Mouse (Mus musculus): Measurements from ENCODE around the gene Rnf213. TPM values are rescaled to one million over a fixed set of nuclear protein-coding genes. Genes with fewer than 3 reads are reported as not detected.

The Rnf213 gene
- polyA plus RNA-seq, 1 experiment from 2014 or later: 3.2 TPM

GRCm38 (mm10) chr11:119442199-119442598, 49.3 kb downstream of the Rnf213 start:
- Histone ChIP-seq H3K4me2 (ENCODE audit: low read length) (no peak overlapping the region), H3K27ac (replicated peaks; ENCODE audit: low read depth, low read length) (no peak overlapping the region), H3K4me1 (ENCODE audit: control insufficient read depth, insufficient read depth, low read length) (no peaks in the 10 kb centered on the region), H3K4me3 (replicated peaks; ENCODE audit: low read depth, low read length) (no peak overlapping the region), H3K27me3 (ENCODE audit: control insufficient read depth, insufficient read depth, low read length) (no peaks in the 10 kb centered on the region), H3K9ac (replicated peaks; ENCODE audit: low read length) (no peak overlapping the region), H3K9me3 (ENCODE audit: control insufficient read depth, low read length) (no peaks in the 10 kb centered on the region), H3K36me3 (ENCODE audit: control insufficient read depth, insufficient read depth, low read length) (no peaks in the 10 kb centered on the region)
- ATAC-seq (ENCODE audit: low FRiP score, low TSS enrichment) (no peak), DNase-seq (no peak)
- WGBS: 90% methylated on average over 8 of the region's 8 CpGs

- H3K9ac ChIP-seq (replicated peaks; ENCODE audit: low read length): no peak overlapping the region
- H3K4me2 ChIP-seq (ENCODE audit: low read length): no peak overlapping the region
- no peaks in the 10 kb centered on the region for H3K27me3 ChIP-seq (ENCODE audit: control insufficient read depth, insufficient read depth, low read length)
- no peaks in the 10 kb centered on the region for H3K36me3 ChIP-seq (ENCODE audit: control insufficient read depth, insufficient read depth, low read length)
- no peaks in the 10 kb centered on the region for H3K9me3 ChIP-seq (ENCODE audit: control insufficient read depth, low read length)
- no peak for ATAC-seq (ENCODE audit: low FRiP score, low TSS enrichment)
- no peaks in the 10 kb centered on the region for H3K4me1 ChIP-seq (ENCODE audit: control insufficient read depth, insufficient read depth, low read length)
- 93% methylated on average over 9 of the region's 9 CpGs for WGBS
- no peak overlapping the region for H3K4me3 ChIP-seq (replicated peaks; ENCODE audit: low read depth, low read length)
- H3K27ac ChIP-seq (replicated peaks; ENCODE audit: low read depth, low read length): no peak overlapping the region
- DNase-seq: no peak
Observed at GRCm38 (mm10) chr11:119443442-119443841, 50.5 kb downstream of the Rnf213 start.

GRCm38 (mm10) chr11:119456097-119456496, 63.2 kb downstream of the Rnf213 start:
- ATAC-seq (ENCODE audit: low FRiP score, low TSS enrichment) (no peak), DNase-seq (no peak)
- 81% methylated on average over 4 of the region's 4 CpGs for WGBS
- no peaks in the 10 kb centered on the region for H3K4me1 ChIP-seq (ENCODE audit: control insufficient read depth, insufficient read depth, low read length)
- H3K27me3 ChIP-seq (ENCODE audit: control insufficient read depth, insufficient read depth, low read length): no peaks in the 10 kb centered on the region
- H3K27ac ChIP-seq (replicated peaks; ENCODE audit: low read depth, low read length): no peak overlapping the region
- H3K9me3 ChIP-seq (ENCODE audit: control insufficient read depth, low read length): no peaks in the 10 kb centered on the region
- no peak overlapping the region for H3K4me2 ChIP-seq (ENCODE audit: low read length)
- H3K4me3 ChIP-seq (replicated peaks; ENCODE audit: low read depth, low read length): no peak overlapping the region
- H3K36me3 ChIP-seq (ENCODE audit: control insufficient read depth, insufficient read depth, low read length): no peaks in the 10 kb centered on the region
- H3K9ac ChIP-seq (replicated peaks; ENCODE audit: low read length): no peak overlapping the region

- Histone ChIP-seq H3K27ac (replicated peaks; ENCODE audit: low read depth, low read length) (no peak overlapping the region), H3K4me2 (ENCODE audit: low read length) (no peak overlapping the region), H3K9me3 (ENCODE audit: control insufficient read depth, low read length) (no peaks in the 10 kb centered on the region), H3K4me1 (ENCODE audit: control insufficient read depth, insufficient read depth, low read length) (no peaks in the 10 kb centered on the region), H3K27me3 (ENCODE audit: control insufficient read depth, insufficient read depth, low read length) (no peaks in the 10 kb centered on the region), H3K4me3 (replicated peaks; ENCODE audit: low read depth, low read length) (no peak overlapping the region), H3K36me3 (ENCODE audit: control insufficient read depth, insufficient read depth, low read length) (no peaks in the 10 kb centered on the region), H3K9ac (replicated peaks; ENCODE audit: low read length) (no peak overlapping the region)
- ATAC-seq (ENCODE audit: low FRiP score, low TSS enrichment) (no peak), DNase-seq (no peak)
- 95% methylated on average over 4 of the region's 4 CpGs for WGBS
Observed at GRCm38 (mm10) chr11:119477876-119478275, 85.0 kb downstream of the Rnf213 start.

- H3K9me3 ChIP-seq (ENCODE audit: control insufficient read depth, low read length): no peaks in the 10 kb centered on the region
- H3K4me3 ChIP-seq (replicated peaks; ENCODE audit: low read depth, low read length): peak within 1 kb of the TSS; percentile 82
- H3K9ac ChIP-seq (replicated peaks; ENCODE audit: low read length): peak within 1 kb of the TSS; percentile 85
- peak within 1 kb of the TSS; percentile 91 for H3K4me2 ChIP-seq (ENCODE audit: low read length)
- peaks cover 16% of the 10 kb centered on the region for H3K4me1 ChIP-seq (ENCODE audit: control insufficient read depth, insufficient read depth, low read length)
- ATAC-seq (ENCODE audit: low FRiP score, low TSS enrichment) (peak; percentile 96), DNase-seq (peak; percentile 100)
- 0 out of 2 replicates have a peak, but pooled peaks cover 4% of the 10 kb centered on the region for H3K36me3 ChIP-seq (ENCODE audit: control insufficient read depth, insufficient read depth, low read length)
- H3K27me3 ChIP-seq (ENCODE audit: control insufficient read depth, insufficient read depth, low read length): no peaks in the 10 kb centered on the region
- H3K27ac ChIP-seq (replicated peaks; ENCODE audit: low read depth, low read length): peak within 1 kb of the TSS; percentile 96
- under 1% methylated on average over 66 of the region's 66 CpGs for WGBS
Observed at GRCm38 (mm10) chr11:119490861-119491689, 98.2 kb downstream of the Rnf213 start, which contains the start of gene Endov. Endov (plus strand) TSS chr11:119491347.

GRCm38 (mm10) chr11:119491690-119492087, 98.8 kb downstream of the Rnf213 start:
- Histone ChIP-seq H3K36me3 (ENCODE audit: control insufficient read depth, insufficient read depth, low read length) (0 out of 2 replicates have a peak, but pooled peaks cover 4% of the 10 kb centered on the region), H3K9ac (replicated peaks; ENCODE audit: low read length) (peak overlapping the region; percentile 85), H3K27ac (replicated peaks; ENCODE audit: low read depth, low read length) (peak overlapping the region; percentile 96), H3K4me3 (replicated peaks; ENCODE audit: low read depth, low read length) (peak overlapping the region; percentile 82), H3K4me1 (ENCODE audit: control insufficient read depth, insufficient read depth, low read length) (peaks cover 16% of the 10 kb centered on the region), H3K27me3 (ENCODE audit: control insufficient read depth, insufficient read depth, low read length) (no peaks in the 10 kb centered on the region), H3K9me3 (ENCODE audit: control insufficient read depth, low read length) (no peaks in the 10 kb centered on the region), H3K4me2 (ENCODE audit: low read length) (peak overlapping the region; percentile 91)
- no peak for ATAC-seq (ENCODE audit: low FRiP score, low TSS enrichment)
- no peak for DNase-seq
- WGBS: 8% methylated on average over 27 of the region's 27 CpGs

- Histone ChIP-seq H3K9ac (replicated peaks; ENCODE audit: low read length) (no peak overlapping the region), H3K4me3 (replicated peaks; ENCODE audit: low read depth, low read length) (peak overlapping the region; percentile 82; the same call in 1 of the 2 replicates), H3K27me3 (ENCODE audit: control insufficient read depth, insufficient read depth, low read length) (no peaks in the 10 kb centered on the region), H3K36me3 (ENCODE audit: control insufficient read depth, insufficient read depth, low read length) (0 out of 2 replicates have a peak, but pooled peaks cover 4% of the 10 kb centered on the region), H3K9me3 (ENCODE audit: control insufficient read depth, low read length) (no peaks in the 10 kb centered on the region), H3K4me2 (ENCODE audit: low read length) (peak overlapping the region; percentile 91), H3K4me1 (ENCODE audit: control insufficient read depth, insufficient read depth, low read length) (peaks cover 16% of the 10 kb centered on the region), H3K27ac (replicated peaks; ENCODE audit: low read depth, low read length) (no peak overlapping the region)
- DNase-seq (no peak), ATAC-seq (ENCODE audit: low FRiP score, low TSS enrichment) (no peak)
- WGBS: 92% methylated on average over 6 of the region's 6 CpGs
Observed at GRCm38 (mm10) chr11:119492830-119493229, 99.9 kb downstream of the Rnf213 start.

- ATAC-seq (ENCODE audit: low FRiP score, low TSS enrichment) (no peak), DNase-seq (no peak)
- WGBS: 88% methylated on average over 4 of the region's 4 CpGs
Observed at GRCm38 (mm10) chr11:119493516-119493915, 100.6 kb downstream of the Rnf213 start.

GRCm38 (mm10) chr11:119496147-119496546, 103.2 kb downstream of the Rnf213 start:
- Histone ChIP-seq H3K4me2 (ENCODE audit: low read length) (no peak overlapping the region), H3K9me3 (ENCODE audit: control insufficient read depth, low read length) (no peaks in the 10 kb centered on the region), H3K27ac (replicated peaks; ENCODE audit: low read depth, low read length) (no peak overlapping the region), H3K4me3 (replicated peaks; ENCODE audit: low read depth, low read length) (no peak overlapping the region), H3K27me3 (ENCODE audit: control insufficient read depth, insufficient read depth, low read length) (no peaks in the 10 kb centered on the region), H3K36me3 (ENCODE audit: control insufficient read depth, insufficient read depth, low read length) (peaks cover 23% of the 10 kb centered on the region), H3K9ac (replicated peaks; ENCODE audit: low read length) (no peak overlapping the region), H3K4me1 (ENCODE audit: control insufficient read depth, insufficient read depth, low read length) (peaks cover 11% of the 10 kb centered on the region)
- DNase-seq: no peak
- ATAC-seq (ENCODE audit: low FRiP score, low TSS enrichment): no peak
- WGBS: 94% methylated on average over 5 of the region's 5 CpGs

More at GRCm38 (mm10) chr11:119493516-119493915, 100.6 kb downstream of the Rnf213 start:
- H3K36me3 ChIP-seq (ENCODE audit: control insufficient read depth, insufficient read depth, low read length): peaks cover 4% of the 10 kb centered on the region; the same call in 1 of the 2 replicates
- peaks cover 16% of the 10 kb centered on the region for H3K4me1 ChIP-seq (ENCODE audit: control insufficient read depth, insufficient read depth, low read length)
- no peak overlapping the region for H3K4me3 ChIP-seq (replicated peaks; ENCODE audit: low read depth, low read length)
- H3K9me3 ChIP-seq (ENCODE audit: control insufficient read depth, low read length): no peaks in the 10 kb centered on the region
- H3K27ac ChIP-seq (replicated peaks; ENCODE audit: low read depth, low read length): no peak overlapping the region
- no peak overlapping the region for H3K4me2 ChIP-seq (ENCODE audit: low read length)
- H3K9ac ChIP-seq (replicated peaks; ENCODE audit: low read length): no peak overlapping the region
- no peaks in the 10 kb centered on the region for H3K27me3 ChIP-seq (ENCODE audit: control insufficient read depth, insufficient read depth, low read length)
